Mouse (Mus musculus) ES-E14 (cell line): Measurements from ENCODE around the gene Marc2.

Experiments used
- CHD2 ChIP-seq: IDR thresholded peaks from 2 replicates; pipeline ENCODE4 v1.6.1; 2014; ENCODE audit warnings: mild to moderate bottlenecking, low read depth, low read length, inconsistent platforms
- HCFC1 ChIP-seq: IDR thresholded peaks from 2 replicates; pipeline ENCODE4 v1.6.1; 2012; ENCODE audit warnings: low read length, inconsistent platforms, borderline replicate concordance; ENCODE audit not compliant: insufficient read depth
- MAFK ChIP-seq: IDR thresholded peaks from 2 replicates; pipeline ENCODE4 v1.6.1; 2014; ENCODE audit warnings: mild to moderate bottlenecking, low read depth, low read length, inconsistent platforms; ENCODE audit not compliant: insufficient read depth
- ZC3H11A ChIP-seq: IDR thresholded peaks from 2 replicates; pipeline ENCODE4 v1.6.1; 2012; ENCODE audit warnings: low read depth, mild to moderate bottlenecking, inconsistent platforms, low read length, borderline replicate concordance
- ZNF384 ChIP-seq: IDR thresholded peaks from 2 replicates; pipeline ENCODE4 v1.6.1; 2012; ENCODE audit warnings: low read depth, low read length, inconsistent platforms

DNA sequence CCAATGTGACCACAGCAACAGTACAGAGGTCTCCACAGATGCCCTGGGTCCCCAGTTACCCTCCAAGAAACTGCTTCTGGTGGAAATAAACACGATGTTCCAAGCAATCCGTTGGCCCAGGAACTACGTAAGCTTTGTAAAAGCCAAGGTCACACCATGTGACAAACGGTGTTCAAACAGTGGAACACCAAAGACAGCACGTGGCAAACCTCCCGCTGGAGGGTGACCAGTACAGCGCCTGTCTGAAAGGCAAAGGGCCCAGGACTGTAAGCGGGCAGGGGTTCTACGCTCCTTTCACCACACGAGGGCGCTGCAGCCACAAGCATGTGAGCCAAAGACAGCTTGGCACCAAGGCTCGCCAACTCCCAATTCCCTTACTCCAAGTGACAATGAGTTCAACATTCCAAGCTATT lies 21.8 kb downstream of the Marc2 start:
- TF ChIP-seq MAFK: no peak
- TF ChIP-seq ZNF384: no peak
- TF ChIP-seq ZC3H11A: peak; percentile 24; the same call in 1 of the 2 replicates
- TF ChIP-seq CHD2: no peak
- no peak for TF ChIP-seq HCFC1
